Mouse (Mus musculus): ENCODE measurements around the gene Hectd4.
"Not testable (repeated sequence)": the region's sequence is repeated elsewhere in the genome, so short reads cannot be mapped to it uniquely, and the experiment has no call there.

Gene Hectd4

GRCm38 (mm10) chr5:121206540-121206939 is 13.5 kb upstream of the Hectd4 start:
- no peak for DNase-seq (ENCODE audit: low spot score in 2 of 2)

- no peak for DNase-seq (ENCODE audit: low spot score in 2 of 2)
These were observed 13.0 kb upstream of the Hectd4 start for GRCm38 (mm10) chr5:121206984-121207383.

- no peak for DNase-seq (ENCODE audit: low spot score in 2 of 2)
These were observed 10.0 kb upstream of the Hectd4 start for GRCm38 (mm10) chr5:121209755-121210600.

- DNase-seq (ENCODE audit: low spot score in 2 of 2), result no peak
These were observed 9.5 kb upstream of the Hectd4 start for GRCm38 (mm10) chr5:121210601-121210924.

- no peak for DNase-seq (ENCODE audit: low spot score in 2 of 2)
These were observed 7.9 kb upstream of the Hectd4 start for GRCm38 (mm10) chr5:121212108-121212507.

GRCm38 (mm10) chr5:121214707-121215106 is 5.3 kb upstream of the Hectd4 start:
- no peak for DNase-seq (ENCODE audit: low spot score in 2 of 2)

- peak; percentile 40 to 70 for DNase-seq (ENCODE audit: low spot score in 2 of 2)
These were observed 4.5 kb upstream of the Hectd4 start for GRCm38 (mm10) chr5:121215380-121216125.

- no peak for DNase-seq (ENCODE audit: low spot score in 2 of 2)
These were observed 3.9 kb upstream of the Hectd4 start for GRCm38 (mm10) chr5:121216126-121216446.

GRCm38 (mm10) chr5:121216584-121217312 is 3.3 kb upstream of the Hectd4 start:
- DNase-seq (ENCODE audit: low spot score in 2 of 2), result not testable (repeated sequence)

GRCm38 (mm10) chr5:121217313-121217634 is 2.7 kb upstream of the Hectd4 start:
- DNase-seq (ENCODE audit: low spot score in 2 of 2), result no peak

GRCm38 (mm10) chr5:121219190-121219589 is 829 bp upstream of the Hectd4 start:
- DNase-seq (ENCODE audit: low spot score in 2 of 2), result no peak

GRCm38 (mm10) chr5:121220732-121221301 is 798 bp downstream of the Hectd4 start:
- DNase-seq (ENCODE audit: low spot score in 2 of 2), result peak; percentile 19 to 60

GRCm38 (mm10) chr5:121221328-121221850 is 1.4 kb downstream of the Hectd4 start:
- DNase-seq (ENCODE audit: low spot score in 2 of 2), result no peak

- not testable (repeated sequence) for DNase-seq (ENCODE audit: low spot score in 2 of 2)
These were observed 4.0 kb downstream of the Hectd4 start for GRCm38 (mm10) chr5:121224020-121224419.

- DNase-seq (ENCODE audit: low spot score in 2 of 2), result no peak
These were observed 4.8 kb downstream of the Hectd4 start for GRCm38 (mm10) chr5:121224856-121225255.

- no peak for DNase-seq (ENCODE audit: low spot score in 2 of 2)
These were observed 5.8 kb downstream of the Hectd4 start for GRCm38 (mm10) chr5:121225854-121226253.

GRCm38 (mm10) chr5:121226406-121226805 is 6.4 kb downstream of the Hectd4 start:
- DNase-seq (ENCODE audit: low spot score in 2 of 2), result no peak

- no peak for DNase-seq (ENCODE audit: low spot score in 2 of 2)
These were observed 6.8 kb downstream of the Hectd4 start for GRCm38 (mm10) chr5:121226845-121227244.

- not testable (repeated sequence) for DNase-seq (ENCODE audit: low spot score in 2 of 2)
These were observed 7.3 kb downstream of the Hectd4 start for GRCm38 (mm10) chr5:121227330-121227729.

GRCm38 (mm10) chr5:121229182-121229581 is 9.2 kb downstream of the Hectd4 start:
- DNase-seq (ENCODE audit: low spot score in 2 of 2), result no peak

- no peak for DNase-seq (ENCODE audit: low spot score in 2 of 2)
These were observed 10.8 kb downstream of the Hectd4 start for GRCm38 (mm10) chr5:121230811-121231210.

GRCm38 (mm10) chr5:121232789-121233188 is 12.8 kb downstream of the Hectd4 start:
- no peak for DNase-seq (ENCODE audit: low spot score in 2 of 2)

Data from urinary bladder, postnatal 4 days (tissue).